Comparison of ENCODE assay signal across 15 mouse cellular contexts in the genomic region with DNA sequence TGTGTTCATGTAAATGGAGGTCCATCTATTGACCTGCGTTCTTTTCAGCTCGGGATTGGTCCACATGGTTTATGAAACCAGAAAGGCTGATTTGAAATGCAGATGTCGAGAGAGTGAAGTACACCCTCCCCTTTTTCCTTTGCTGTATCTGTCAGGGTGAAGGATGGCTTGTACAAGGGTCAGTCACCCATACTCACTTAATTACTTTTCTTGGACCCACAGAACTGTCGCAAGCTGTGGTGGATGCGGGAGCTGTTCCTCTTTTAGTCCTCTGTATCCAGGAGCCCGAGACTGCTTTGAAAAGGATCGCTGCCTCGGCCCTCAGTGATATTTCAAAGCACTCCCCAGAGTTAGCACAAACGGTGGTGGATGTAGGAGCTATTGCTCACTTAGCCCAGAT. TPM values are rescaled to one million over a fixed set of nuclear protein-coding genes. Genes with fewer than 3 reads are reported as not detected.
DNase-seq lines count a peak whose midpoint lies in the region; ATAC-seq lines count a peak whose summit lies in the region.
"Had no signal": no experiment of that assay in that cellular context is flagged by ENCODE, and none has a peak within 500 bp of the region (broad histone marks: within the 10 kb centered on the region; RNA-seq: fewer than 3 reads in every experiment).

No protein-coding gene starts in this region.

- H3K9ac ChIP-seq in midbrain, embryonic 15.5 days: no peak overlapping the region
- no peak overlapping the region for H3K9ac ChIP-seq in hindbrain, embryonic 11.5 days (ENCODE audit: low read depth, low read length)
- no peak overlapping the region for H3K9ac ChIP-seq in midbrain, embryonic 14.5 days (replicated peaks; ENCODE audit: low read length)
- H3K9ac ChIP-seq: embryonic facial prominence, embryonic 12.5 days had no signal

- no peak overlapping the region for H3K4me2 ChIP-seq in midbrain, embryonic 15.5 days
- no peak overlapping the region for H3K4me2 ChIP-seq in hindbrain, embryonic 11.5 days (replicated peaks; ENCODE audit: low read depth, low read length)
- peak overlapping the region; percentile 27 for H3K4me2 ChIP-seq in midbrain, embryonic 14.5 days (ENCODE audit: low read length)
- H3K4me2 ChIP-seq: embryonic facial prominence, embryonic 12.5 days; liver, embryonic 11.5 days had no signal

- H3K9me3 ChIP-seq in midbrain, embryonic 10.5 days (replicated peaks): no peaks in the 10 kb centered on the region
- no peaks in the 10 kb centered on the region for H3K9me3 ChIP-seq in midbrain, embryonic 15.5 days
- H3K9me3 ChIP-seq in hindbrain, embryonic 11.5 days (ENCODE audit: control insufficient read depth, low read length): no peaks in the 10 kb centered on the region
- no peaks in the 10 kb centered on the region for H3K9me3 ChIP-seq in midbrain, embryonic 14.5 days (ENCODE audit: control insufficient read depth, low read length)
- H3K9me3 ChIP-seq: embryonic facial prominence, embryonic 12.5 days had no signal

- no peak overlapping the region for H3K4me3 ChIP-seq in midbrain, embryonic 10.5 days
- H3K4me3 ChIP-seq in midbrain, embryonic 15.5 days: no peak overlapping the region
- H3K4me3 ChIP-seq in hindbrain, embryonic 11.5 days (ENCODE audit: low read depth, low read length): no peak overlapping the region
- H3K4me3 ChIP-seq in midbrain, embryonic 14.5 days (replicated peaks; ENCODE audit: low read depth, low read length): no peak overlapping the region
- H3K4me3 ChIP-seq: embryonic facial prominence, embryonic 12.5 days had no signal

- no peak for ATAC-seq in midbrain, embryonic 15.5 days (replicated peaks)
- peak; percentile 94 for ATAC-seq in hindbrain, embryonic 11.5 days (ENCODE audit: low FRiP score)
- ATAC-seq in midbrain, embryonic 14.5 days (ENCODE audit: low FRiP score, low TSS enrichment): no peak
- ATAC-seq in megakaryocyte, adult 5-6 weeks (ENCODE audit: poor library complexity, severe bottlenecking): no peak
- ATAC-seq in erythroblast, adult 5-6 weeks (replicated peaks; ENCODE audit: low FRiP score, poor library complexity, severe bottlenecking): no peak

- peaks cover 6% of the 10 kb centered on the region; the same call in 1 of the 2 replicates for H3K27me3 ChIP-seq in midbrain, embryonic 10.5 days (ENCODE audit: low read depth, poor library complexity, severe bottlenecking)
- H3K27me3 ChIP-seq in midbrain, embryonic 15.5 days (replicated peaks): no peaks in the 10 kb centered on the region
- no peaks in the 10 kb centered on the region for H3K27me3 ChIP-seq in hindbrain, embryonic 11.5 days (ENCODE audit: control insufficient read depth, insufficient read depth, low read length)
- H3K27me3 ChIP-seq in midbrain, embryonic 14.5 days (ENCODE audit: control insufficient read depth, insufficient read depth, low read length): no peaks in the 10 kb centered on the region
- H3K27me3 ChIP-seq: embryonic facial prominence, embryonic 12.5 days had no signal

- H3K36me3 ChIP-seq in midbrain, embryonic 10.5 days: no peaks in the 10 kb centered on the region
- no peaks in the 10 kb centered on the region for H3K36me3 ChIP-seq in midbrain, embryonic 15.5 days (replicated peaks)
- no peaks in the 10 kb centered on the region for H3K36me3 ChIP-seq in hindbrain, embryonic 11.5 days (ENCODE audit: control insufficient read depth, insufficient read depth, low read length)
- no peaks in the 10 kb centered on the region for H3K36me3 ChIP-seq in midbrain, embryonic 14.5 days (ENCODE audit: control insufficient read depth, insufficient read depth, low read length)
- H3K36me3 ChIP-seq: embryonic facial prominence, embryonic 12.5 days had no signal

- peak; percentile 15 for DNase-seq in midbrain, embryonic 10.5 days (ENCODE audit: low spot score)
- DNase-seq in hindbrain, embryonic 11.5 days (ENCODE audit: low spot score): peak; percentile 54
- peak; percentile 13 for DNase-seq in midbrain, embryonic 14.5 days
- DNase-seq in retina, postnatal 1 day: peak; percentile 18
- no peak for DNase-seq in adrenal gland, postnatal 36 days
- DNase-seq: cerebellum, adult 2 months; gastrocnemius, postnatal 25 days; kidney, postnatal 10 days had no signal

- WGBS in midbrain, embryonic 10.5 days: 36% methylated on average over 9 of the region's 9 CpGs
- WGBS in midbrain, embryonic 15.5 days: 13% methylated on average over 9 of the region's 9 CpGs
- WGBS in hindbrain, embryonic 11.5 days: 16% methylated on average over 9 of the region's 9 CpGs
- 17% methylated on average over 9 of the region's 9 CpGs for WGBS in midbrain, embryonic 14.5 days

- peak overlapping the region; percentile 23; the same call in 1 of the 2 replicates for H3K27ac ChIP-seq in midbrain, embryonic 10.5 days (replicated peaks)
- no peak overlapping the region for H3K27ac ChIP-seq in midbrain, embryonic 15.5 days
- 0 out of 2 replicates have a peak overlapping the region, but pooled peaks have one; percentile 19 for H3K27ac ChIP-seq in hindbrain, embryonic 11.5 days (ENCODE audit: low read depth, low read length)
- no peak overlapping the region for H3K27ac ChIP-seq in midbrain, embryonic 14.5 days (replicated peaks; ENCODE audit: low read depth, low read length)
- H3K27ac ChIP-seq: embryonic facial prominence, embryonic 12.5 days had no signal

- H3K4me1 ChIP-seq in midbrain, embryonic 10.5 days: peaks cover 22% of the 10 kb centered on the region
- no peaks in the 10 kb centered on the region for H3K4me1 ChIP-seq in midbrain, embryonic 15.5 days
- no peaks in the 10 kb centered on the region; the same call in 1 of the 2 replicates for H3K4me1 ChIP-seq in hindbrain, embryonic 11.5 days (replicated peaks; ENCODE audit: control insufficient read depth, insufficient read depth, low read length)
- H3K4me1 ChIP-seq in midbrain, embryonic 14.5 days (ENCODE audit: control insufficient read depth, insufficient read depth, low read length): 0 out of 2 replicates have a peak, but pooled peaks cover 10% of the 10 kb centered on the region
- H3K4me1 ChIP-seq: embryonic facial prominence, embryonic 12.5 days had no signal

RNA-seq across cellular contexts. Expression of a gene that starts 37.9 kb away (rescaled TPM):
- polyA plus RNA-seq in midbrain, embryonic 10.5 days (2016; fragmentation: Nextera tagmentation; extraction: Ambion mirVana): 0.10 and 0.51 TPM in 2 replicates
- polyA plus RNA-seq in midbrain, embryonic 15.5 days (2015; fragmentation: Nextera tagmentation; extraction: Ambion mirVana): 0.14 and 0.17 TPM in 2 replicates
- 0.98 and 1.2 TPM in 2 replicates for polyA plus RNA-seq in hindbrain, embryonic 11.5 days (2014; fragmentation: Nextera tagmentation; extraction: Ambion mirVana)
- polyA plus RNA-seq in midbrain, embryonic 14.5 days (2014; fragmentation: Nextera tagmentation; extraction: Ambion mirVana): 0.20 and 0.25 TPM in 2 replicates
- total RNA-seq in megakaryocyte, adult 5-6 weeks (2015): not detected in 2 replicates
- not detected in 2 replicates for total RNA-seq in megakaryocyte, adult 5-6 weeks (2017)
- total RNA-seq in erythroblast, adult 5-6 weeks (2015; ENCODE audit: low replicate concordance): not detected in 2 replicates
- 0.60 TPM in 1 of 2 replicates, not detected in the other for total RNA-seq in erythroblast, adult 5-6 weeks (2017; ENCODE audit: low replicate concordance)
- under 1 TPM in 1 of 2 experiments, not detected in 1; 0.33 TPM for total RNA-seq in adrenal gland, postnatal 36 days (2021)
- total RNA-seq: megakaryocyte-erythroid progenitor cell, adult 5-6 weeks; MEL had no signal
- polyA plus RNA-seq: liver, embryonic 11.5 days had no signal

RNA-seq across cellular contexts. Expression of a gene that starts 54.9 kb away (rescaled TPM):
- polyA plus RNA-seq in midbrain, embryonic 10.5 days (2016; fragmentation: Nextera tagmentation; extraction: Ambion mirVana): 25.5 and 26.6 TPM in 2 replicates
- polyA plus RNA-seq in midbrain, embryonic 15.5 days (2015; fragmentation: Nextera tagmentation; extraction: Ambion mirVana): 22.0 and 25.0 TPM in 2 replicates
- polyA plus RNA-seq in hindbrain, embryonic 11.5 days (2014; fragmentation: Nextera tagmentation; extraction: Ambion mirVana): 40.6 and 48.8 TPM in 2 replicates
- polyA plus RNA-seq in midbrain, embryonic 14.5 days (2014; fragmentation: Nextera tagmentation; extraction: Ambion mirVana): 34.1 and 43.6 TPM in 2 replicates
- 18.1 and 22.2 TPM in 2 replicates for total RNA-seq in megakaryocyte, adult 5-6 weeks (2015)
- 16.5 and 23.3 TPM in 2 replicates for total RNA-seq in megakaryocyte, adult 5-6 weeks (2017)
- total RNA-seq in erythroblast, adult 5-6 weeks (2015; ENCODE audit: low replicate concordance): 10.8 and 11.5 TPM in 2 replicates
- 5.3 and 14.9 TPM in 2 replicates for total RNA-seq in erythroblast, adult 5-6 weeks (2017; ENCODE audit: low replicate concordance)
- total RNA-seq in adrenal gland, postnatal 36 days (2021): 10 to 100 TPM; 51.9 to 73.7 TPM

RNA-seq across cellular contexts. Expression of a gene that starts 59.5 kb away (rescaled TPM):
- 82.0 and 101 TPM in 2 replicates for polyA plus RNA-seq in midbrain, embryonic 10.5 days (2016; fragmentation: Nextera tagmentation; extraction: Ambion mirVana)
- polyA plus RNA-seq in midbrain, embryonic 15.5 days (2015; fragmentation: Nextera tagmentation; extraction: Ambion mirVana): 179 and 185 TPM in 2 replicates
- polyA plus RNA-seq in hindbrain, embryonic 11.5 days (2014; fragmentation: Nextera tagmentation; extraction: Ambion mirVana): 152 and 161 TPM in 2 replicates
- 202 and 219 TPM in 2 replicates for polyA plus RNA-seq in midbrain, embryonic 14.5 days (2014; fragmentation: Nextera tagmentation; extraction: Ambion mirVana)
- 112 and 114 TPM in 2 replicates for total RNA-seq in megakaryocyte, adult 5-6 weeks (2015)
- total RNA-seq in megakaryocyte, adult 5-6 weeks (2017): 105 and 126 TPM in 2 replicates
- 32.6 and 37.3 TPM in 2 replicates for total RNA-seq in erythroblast, adult 5-6 weeks (2015; ENCODE audit: low replicate concordance)
- total RNA-seq in erythroblast, adult 5-6 weeks (2017; ENCODE audit: low replicate concordance): 34.3 and 51.4 TPM in 2 replicates
- total RNA-seq in adrenal gland, postnatal 36 days (2021): 100 to 1,000 TPM in 1 of 2 experiments, 10 to 100 TPM in 1; 83.7 to 113 TPM

Comparison
In these comparisons a context has a peak if more than half of its experiments do, and no peak if none do; other contexts are left out.
1. H3K27ac ChIP-seq: peak in midbrain, embryonic 10.5 days (single experiment) and hindbrain, embryonic 11.5 days (single experiment); none in midbrain, embryonic 15.5 days (single experiment) and midbrain, embryonic 14.5 days (single experiment).
2. DNase-seq: peak in midbrain, embryonic 10.5 days (single experiment), hindbrain, embryonic 11.5 days (single experiment), midbrain, embryonic 14.5 days (single experiment) and retina, postnatal 1 day (single experiment); none in adrenal gland, postnatal 36 days (0 of 2).